Mouse (Mus musculus): ENCODE data around the gene 6430531B16Rik. TPM values are rescaled to one million over a fixed set of nuclear protein-coding genes. Genes with fewer than 3 reads are reported as not detected.
A peak's percentile ranks its signal among the peaks of the same experiment; 100 is the strongest.

Gene 6430531B16Rik
- polyA plus RNA-seq, 1 experiment from 2014 or later, result 4.1 TPM

GRCm38 (mm10) chr7:139946032-139946431 is 32.5 kb downstream of the 6430531B16Rik start:
- 44% methylated on average over 5 of the region's 5 CpGs for WGBS
- peaks cover 6% of the 10 kb centered on the region; the same call in 1 of the 2 replicates for H3K4me1 ChIP-seq (replicated peaks; ENCODE audit: control insufficient read depth, insufficient read depth, low read length)
- H3K9ac ChIP-seq (ENCODE audit: low read length), result no peak overlapping the region
- H3K4me3 ChIP-seq (ENCODE audit: low read length), result no peak overlapping the region
- H3K9me3 ChIP-seq (ENCODE audit: control insufficient read depth, low read length), result no peaks in the 10 kb centered on the region
- H3K27me3 ChIP-seq (ENCODE audit: control insufficient read depth, insufficient read depth, low read depth, low read length), result peaks cover 65% of the 10 kb centered on the region
- no peak overlapping the region for H3K27ac ChIP-seq (ENCODE audit: low read length)
- H3K4me2 ChIP-seq (ENCODE audit: low read depth, low read length), result no peak overlapping the region
- ATAC-seq (ENCODE audit: low read depth), result no peak
- H3K36me3 ChIP-seq (ENCODE audit: control insufficient read depth, insufficient read depth, low read length), result no peaks in the 10 kb centered on the region

GRCm38 (mm10) chr7:139945516-139945915 is 33.0 kb downstream of the 6430531B16Rik start:
- H3K36me3 ChIP-seq (ENCODE audit: control insufficient read depth, insufficient read depth, low read length), result no peaks in the 10 kb centered on the region
- no peak for ATAC-seq (ENCODE audit: low read depth)
- 21% methylated on average over 5 of the region's 5 CpGs for WGBS

GRCm38 (mm10) chr7:139944291-139945240 is 34.0 kb downstream of the 6430531B16Rik start:
- 3% methylated on average over 68 of the region's 68 CpGs for WGBS
- no peaks in the 10 kb centered on the region for H3K36me3 ChIP-seq (ENCODE audit: control insufficient read depth, insufficient read depth, low read length)
- H3K27ac ChIP-seq (ENCODE audit: low read length), result no peak overlapping the region
- peak overlapping the region; percentile 60 for H3K4me2 ChIP-seq (ENCODE audit: low read depth, low read length)
- ATAC-seq (ENCODE audit: low read depth), result peak; percentile 28; the same call in 1 of the 2 replicates
- H3K4me3 ChIP-seq (ENCODE audit: low read length), result peak overlapping the region; percentile 42
- H3K27me3 ChIP-seq (ENCODE audit: control insufficient read depth, insufficient read depth, low read depth, low read length), result peaks cover 65% of the 10 kb centered on the region
- H3K9me3 ChIP-seq (ENCODE audit: control insufficient read depth, low read length), result no peaks in the 10 kb centered on the region
- H3K9ac ChIP-seq (ENCODE audit: low read length), result peak overlapping the region; percentile 28
- peaks cover 4% of the 10 kb centered on the region; the same call in 1 of the 2 replicates for H3K4me1 ChIP-seq (replicated peaks; ENCODE audit: control insufficient read depth, insufficient read depth, low read length)

More at GRCm38 (mm10) chr7:139945516-139945915, 33.0 kb downstream of the 6430531B16Rik start:
- H3K4me2 ChIP-seq (ENCODE audit: low read depth, low read length), result no peak overlapping the region
- no peaks in the 10 kb centered on the region for H3K9me3 ChIP-seq (ENCODE audit: control insufficient read depth, low read length)
- no peak overlapping the region for H3K9ac ChIP-seq (ENCODE audit: low read length)
- H3K27me3 ChIP-seq (ENCODE audit: control insufficient read depth, insufficient read depth, low read depth, low read length), result peaks cover 65% of the 10 kb centered on the region
- H3K4me3 ChIP-seq (ENCODE audit: low read length), result no peak overlapping the region
- no peak overlapping the region for H3K27ac ChIP-seq (ENCODE audit: low read length)
- peaks cover 6% of the 10 kb centered on the region; the same call in 1 of the 2 replicates for H3K4me1 ChIP-seq (replicated peaks; ENCODE audit: control insufficient read depth, insufficient read depth, low read length)

GRCm38 (mm10) chr7:139943674-139944281 is 34.8 kb downstream of the 6430531B16Rik start, which contains the start of gene Utf1:
TSS of gene Utf1 (plus strand) at chr7:139943789.
- no peaks in the 10 kb centered on the region for H3K9me3 ChIP-seq (ENCODE audit: control insufficient read depth, low read length)
- H3K36me3 ChIP-seq (ENCODE audit: control insufficient read depth, insufficient read depth, low read length), result no peaks in the 10 kb centered on the region
- peak; percentile 60 for ATAC-seq (ENCODE audit: low read depth)
- peak within 1 kb of the TSS; percentile 60 for H3K4me2 ChIP-seq (ENCODE audit: low read depth, low read length)
- H3K4me1 ChIP-seq (replicated peaks; ENCODE audit: control insufficient read depth, insufficient read depth, low read length), result peaks cover 2% of the 10 kb centered on the region; the same call in 1 of the 2 replicates
- peaks cover 62% of the 10 kb centered on the region for H3K27me3 ChIP-seq (ENCODE audit: control insufficient read depth, insufficient read depth, low read depth, low read length)
- peak within 1 kb of the TSS; percentile 28 for H3K9ac ChIP-seq (ENCODE audit: low read length)
- peak within 1 kb of the TSS; percentile 42 for H3K4me3 ChIP-seq (ENCODE audit: low read length)
- under 1% methylated on average over 57 of the region's 59 CpGs for WGBS
- no peak within 1 kb of the TSS for H3K27ac ChIP-seq (ENCODE audit: low read length)

GRCm38 (mm10) chr7:139940476-139941209 is 37.9 kb downstream of the 6430531B16Rik start:
- Histone ChIP-seq H3K36me3 (ENCODE audit: control insufficient read depth, insufficient read depth, low read length) (no peaks in the 10 kb centered on the region), H3K4me2 (ENCODE audit: low read depth, low read length) (no peak overlapping the region), H3K27me3 (ENCODE audit: control insufficient read depth, insufficient read depth, low read depth, low read length) (peaks cover 43% of the 10 kb centered on the region), H3K9me3 (ENCODE audit: control insufficient read depth, low read length) (no peaks in the 10 kb centered on the region), H3K9ac (ENCODE audit: low read length) (no peak overlapping the region), H3K4me3 (ENCODE audit: low read length) (no peak overlapping the region), H3K4me1 (replicated peaks; ENCODE audit: control insufficient read depth, insufficient read depth, low read length) (peaks cover 2% of the 10 kb centered on the region; the same call in 1 of the 2 replicates), H3K27ac (ENCODE audit: low read length) (no peak overlapping the region)
- no peak for ATAC-seq (ENCODE audit: low read depth)
- WGBS, result 65% methylated on average over 16 of the region's 16 CpGs

GRCm38 (mm10) chr7:139937810-139938209 is 40.7 kb downstream of the 6430531B16Rik start:
- WGBS, result 52% methylated on average over 5 of the region's 5 CpGs
- H3K27me3 ChIP-seq (ENCODE audit: control insufficient read depth, insufficient read depth, low read depth, low read length), result peaks cover 15% of the 10 kb centered on the region
- H3K36me3 ChIP-seq (ENCODE audit: control insufficient read depth, insufficient read depth, low read length), result no peaks in the 10 kb centered on the region
- H3K4me2 ChIP-seq (ENCODE audit: low read depth, low read length), result no peak overlapping the region
- no peak for ATAC-seq (ENCODE audit: low read depth)
- no peaks in the 10 kb centered on the region for H3K9me3 ChIP-seq (ENCODE audit: control insufficient read depth, low read length)
- H3K4me3 ChIP-seq (ENCODE audit: low read length), result no peak overlapping the region
- no peaks in the 10 kb centered on the region for H3K4me1 ChIP-seq (replicated peaks; ENCODE audit: control insufficient read depth, insufficient read depth, low read length)
- no peak overlapping the region for H3K9ac ChIP-seq (ENCODE audit: low read length)
- H3K27ac ChIP-seq (ENCODE audit: low read length), result no peak overlapping the region

- WGBS, result 52% methylated on average over 3 of the region's 3 CpGs
- Histone ChIP-seq H3K9me3 (ENCODE audit: control insufficient read depth, low read length) (no peaks in the 10 kb centered on the region), H3K27ac (ENCODE audit: low read length) (no peak overlapping the region), H3K27me3 (ENCODE audit: control insufficient read depth, insufficient read depth, low read depth, low read length) (peaks cover 9% of the 10 kb centered on the region), H3K4me1 (replicated peaks; ENCODE audit: control insufficient read depth, insufficient read depth, low read length) (no peaks in the 10 kb centered on the region), H3K4me2 (ENCODE audit: low read depth, low read length) (no peak overlapping the region), H3K36me3 (ENCODE audit: control insufficient read depth, insufficient read depth, low read length) (no peaks in the 10 kb centered on the region), H3K4me3 (ENCODE audit: low read length) (no peak overlapping the region), H3K9ac (ENCODE audit: low read length) (no peak overlapping the region)
- no peak for ATAC-seq (ENCODE audit: low read depth)
Measured at GRCm38 (mm10) chr7:139937138-139937537, 41.4 kb downstream of the 6430531B16Rik start.

- H3K4me3 ChIP-seq (ENCODE audit: low read length), result no peak overlapping the region
- H3K27ac ChIP-seq (ENCODE audit: low read length), result no peak overlapping the region
- peaks cover 4% of the 10 kb centered on the region for H3K27me3 ChIP-seq (ENCODE audit: control insufficient read depth, insufficient read depth, low read depth, low read length)
- H3K9me3 ChIP-seq (ENCODE audit: control insufficient read depth, low read length), result no peaks in the 10 kb centered on the region
- WGBS, result 70% methylated on average over 10 of the region's 10 CpGs
- no peaks in the 10 kb centered on the region for H3K36me3 ChIP-seq (ENCODE audit: control insufficient read depth, insufficient read depth, low read length)
- no peak overlapping the region for H3K4me2 ChIP-seq (ENCODE audit: low read depth, low read length)
- H3K9ac ChIP-seq (ENCODE audit: low read length), result no peak overlapping the region
- ATAC-seq (ENCODE audit: low read depth), result no peak
- H3K4me1 ChIP-seq (replicated peaks; ENCODE audit: control insufficient read depth, insufficient read depth, low read length), result no peaks in the 10 kb centered on the region
Measured at GRCm38 (mm10) chr7:139936705-139937104, 41.9 kb downstream of the 6430531B16Rik start.
